Mouse (Mus musculus) heart, embryonic 13.5 days (tissue): ENCODE measurements at regions not wholly inside any gene's neighbourhood (a gene's known extent, or its start where the extent isn't known, plus 50 kb on each side); places are given as distances from the start of the nearest gene placed in this dataset.

Experiments used
- ATAC-seq: fragments of 200-750 bp; cut with Nextera tagmentation; 2 replicates; pipeline ENCODE4 v1.8.0; 2017; ENCODE audit warnings: moderate TSS enrichment; ENCODE audit not compliant: insufficient number of reproducible peaks, low FRiP score, low TSS enrichment; ENCODE audit errors: extremely low read depth
- H3K27ac ChIP-seq: fragments of 300-500 bp; sonication (generic); replicated peaks from 2 replicates; pipeline ENCODE4 v1.5.1; 2015; ENCODE audit warnings: moderate library complexity, mild to moderate bottlenecking, inconsistent platforms
- H3K27me3 ChIP-seq: fragments of 300-500 bp; sonication (generic); replicated peaks from 2 replicates; pipeline ENCODE4 v1.6.1; 2015; ENCODE audit warnings: mild to moderate bottlenecking, inconsistent platforms
- H3K36me3 ChIP-seq: fragments of 300-500 bp; sonication (generic); 2 replicates; pipeline ENCODE4 v1.6.1; 2015; ENCODE audit warnings: mild to moderate bottlenecking, inconsistent platforms
- H3K4me1 ChIP-seq: fragments of 300-500 bp; sonication (generic); 2 replicates; pipeline ENCODE4 v1.6.1; 2015; ENCODE audit warnings: inconsistent platforms
- H3K4me2 ChIP-seq: fragments of 300-500 bp; sonication (generic); 2 replicates; pipeline ENCODE4 v1.6.1; 2015; ENCODE audit warnings: inconsistent platforms, mild to moderate bottlenecking, moderate library complexity
- H3K4me3 ChIP-seq: fragments of 300-500 bp; sonication (generic); 2 replicates; pipeline ENCODE4 v1.5.1; 2015; ENCODE audit warnings: moderate library complexity, mild to moderate bottlenecking, inconsistent platforms
- H3K9ac ChIP-seq: fragments of 300-500 bp; sonication (generic); 2 replicates; pipeline ENCODE4 v1.6.1; 2015; ENCODE audit warnings: inconsistent platforms, mild to moderate bottlenecking, moderate library complexity
- H3K9me3 ChIP-seq: fragments of 300-500 bp; sonication (generic); 2 replicates; pipeline ENCODE4 v1.6.1; 2016; ENCODE audit warnings: inconsistent platforms
- WGBS: fragments of 180-500 bp; shearing (Covaris S2); methylation state at CpG from one replicate; pipeline ENCODE4 v1.1.7; 2015; ENCODE audit warnings: mixed read lengths; 5-methylcytosine and 5-hydroxymethylcytosine counted together

GRCm38 (mm10) chr13:71053361-71054264 is 212.0 kb upstream of the Adamts16 start:
- Histone ChIP-seq H3K4me3 (no peak overlapping the region), H3K27me3 (no peaks in the 10 kb centered on the region), H3K36me3 (no peaks in the 10 kb centered on the region), H3K9ac (no peak overlapping the region), H3K4me2 (no peak overlapping the region), H3K27ac (no peak overlapping the region), H3K4me1 (no peaks in the 10 kb centered on the region), H3K9me3 (no peaks in the 10 kb centered on the region)
- ATAC-seq: no peak
- 82% methylated on average over 21 of the region's 21 CpGs for WGBS

GRCm38 (mm10) chr13:71050646-71051045 is 209.0 kb upstream of the Adamts16 start:
- H3K4me3 ChIP-seq: no peak overlapping the region
- no peak for ATAC-seq
- H3K9ac ChIP-seq: no peak overlapping the region
- WGBS: 44% methylated on average over 13 of the region's 13 CpGs
- no peaks in the 10 kb centered on the region for H3K4me1 ChIP-seq
- H3K27ac ChIP-seq: no peak overlapping the region
- H3K36me3 ChIP-seq: no peaks in the 10 kb centered on the region
- H3K4me2 ChIP-seq: peak overlapping the region; percentile 43
- no peaks in the 10 kb centered on the region for H3K27me3 ChIP-seq
- no peaks in the 10 kb centered on the region for H3K9me3 ChIP-seq

GRCm38 (mm10) chr13:71036000-71036399 is 194.4 kb upstream of the Adamts16 start:
- 82% methylated on average over 8 of the region's 8 CpGs for WGBS
- Histone ChIP-seq H3K27ac (no peak overlapping the region), H3K4me3 (no peak overlapping the region), H3K9me3 (no peaks in the 10 kb centered on the region), H3K9ac (no peak overlapping the region), H3K36me3 (no peaks in the 10 kb centered on the region), H3K4me2 (no peak overlapping the region), H3K27me3 (no peaks in the 10 kb centered on the region), H3K4me1 (no peaks in the 10 kb centered on the region)
- ATAC-seq: no peak

GRCm38 (mm10) chr13:71034926-71035687 is 193.5 kb upstream of the Adamts16 start:
- no peaks in the 10 kb centered on the region for H3K9me3 ChIP-seq
- H3K27ac ChIP-seq: no peak overlapping the region
- H3K4me3 ChIP-seq: no peak overlapping the region
- H3K9ac ChIP-seq: no peak overlapping the region
- no peaks in the 10 kb centered on the region for H3K27me3 ChIP-seq
- no peak for ATAC-seq
- no peak overlapping the region for H3K4me2 ChIP-seq
- 76% methylated on average over 13 of the region's 13 CpGs for WGBS
- H3K36me3 ChIP-seq: no peaks in the 10 kb centered on the region
- no peaks in the 10 kb centered on the region for H3K4me1 ChIP-seq

GRCm38 (mm10) chr13:71008216-71008615 is 166.6 kb upstream of the Adamts16 start:
- Histone ChIP-seq H3K4me1 (no peaks in the 10 kb centered on the region), H3K9ac (no peak overlapping the region), H3K4me2 (no peak overlapping the region), H3K9me3 (no peaks in the 10 kb centered on the region), H3K36me3 (no peaks in the 10 kb centered on the region), H3K27ac (no peak overlapping the region), H3K27me3 (peaks cover 7% of the 10 kb centered on the region; the same call in 1 of the 2 replicates), H3K4me3 (no peak overlapping the region)
- WGBS: 22% methylated on average over 3 of the region's 3 CpGs
- no peak for ATAC-seq

- Histone ChIP-seq H3K4me2 (no peak overlapping the region), H3K4me1 (no peaks in the 10 kb centered on the region), H3K4me3 (no peak overlapping the region), H3K36me3 (no peaks in the 10 kb centered on the region), H3K27me3 (peaks cover 7% of the 10 kb centered on the region; the same call in 1 of the 2 replicates), H3K9me3 (no peaks in the 10 kb centered on the region), H3K27ac (no peak overlapping the region), H3K9ac (no peak overlapping the region)
- 16% methylated on average over 1 of the region's 1 CpGs for WGBS
- ATAC-seq: no peak
These were observed 164.5 kb upstream of the Adamts16 start for GRCm38 (mm10) chr13:71006117-71006516.

DNA sequence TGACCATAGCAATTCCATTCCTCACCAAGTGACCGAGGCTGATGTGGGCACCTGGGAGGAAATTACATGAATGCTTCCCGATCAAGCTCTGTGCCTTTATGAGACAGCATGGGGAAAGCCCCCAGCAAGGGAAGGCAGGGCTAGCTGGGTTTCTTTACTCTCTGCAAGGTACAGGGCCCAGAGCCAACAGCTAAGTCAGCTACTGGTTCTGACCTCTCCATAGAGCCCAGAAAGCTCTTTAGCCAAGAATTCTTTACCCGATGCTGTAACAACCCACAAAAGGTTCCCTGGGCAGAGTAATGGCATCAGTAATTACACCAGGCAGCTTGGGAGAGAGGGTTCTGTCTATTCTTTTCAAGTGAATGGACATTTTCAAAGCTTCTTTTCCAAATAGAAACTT is 161.9 kb upstream of the Adamts16 start:
- no peak for ATAC-seq
- Histone ChIP-seq H3K4me1 (no peaks in the 10 kb centered on the region), H3K27me3 (peaks cover 7% of the 10 kb centered on the region; the same call in 1 of the 2 replicates), H3K9me3 (no peaks in the 10 kb centered on the region), H3K9ac (no peak overlapping the region), H3K4me3 (no peak overlapping the region), H3K4me2 (no peak overlapping the region), H3K36me3 (no peaks in the 10 kb centered on the region), H3K27ac (no peak overlapping the region)
- WGBS: 64% methylated on average over 3 of the region's 3 CpGs

GRCm38 (mm10) chr13:71001278-71001677 is 159.7 kb upstream of the Adamts16 start:
- Histone ChIP-seq H3K27ac (no peak overlapping the region), H3K27me3 (no peaks in the 10 kb centered on the region), H3K4me3 (no peak overlapping the region), H3K9me3 (no peaks in the 10 kb centered on the region), H3K4me2 (no peak overlapping the region), H3K4me1 (no peaks in the 10 kb centered on the region), H3K9ac (no peak overlapping the region), H3K36me3 (no peaks in the 10 kb centered on the region)
- no peak for ATAC-seq
- WGBS: 10% methylated on average over 2 of the region's 2 CpGs

- Histone ChIP-seq H3K36me3 (no peaks in the 10 kb centered on the region), H3K4me3 (no peak overlapping the region), H3K4me2 (no peak overlapping the region), H3K9ac (no peak overlapping the region), H3K27me3 (no peaks in the 10 kb centered on the region), H3K27ac (no peak overlapping the region), H3K4me1 (no peaks in the 10 kb centered on the region), H3K9me3 (no peaks in the 10 kb centered on the region)
- WGBS: 71% methylated on average over 5 of the region's 5 CpGs
- ATAC-seq: no peak
These were observed 158.9 kb upstream of the Adamts16 start for GRCm38 (mm10) chr13:71000422-71001008.

DNA sequence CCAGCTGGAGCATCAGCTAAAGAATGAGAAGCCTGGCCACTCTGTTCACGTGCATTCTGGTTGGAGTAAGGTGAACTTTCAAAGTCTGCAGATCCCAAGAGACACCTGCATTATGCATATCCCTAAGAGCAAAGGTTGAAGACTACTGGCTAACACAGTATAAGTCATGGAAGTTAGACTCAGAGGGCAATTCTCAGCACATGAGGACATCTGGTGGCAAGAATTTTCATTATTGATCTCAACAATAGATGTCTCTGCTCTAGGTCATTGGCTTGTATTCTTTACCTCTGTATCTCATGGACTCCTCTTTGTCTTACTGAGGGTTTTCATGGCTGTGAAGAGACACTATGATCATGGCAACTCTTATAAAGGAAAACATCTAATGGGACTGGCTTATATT is 151.9 kb upstream of the Adamts16 start:
- H3K4me1 ChIP-seq: no peaks in the 10 kb centered on the region
- H3K36me3 ChIP-seq: no peaks in the 10 kb centered on the region
- WGBS: 51% methylated on average over 1 of the region's 1 CpGs

DNA sequence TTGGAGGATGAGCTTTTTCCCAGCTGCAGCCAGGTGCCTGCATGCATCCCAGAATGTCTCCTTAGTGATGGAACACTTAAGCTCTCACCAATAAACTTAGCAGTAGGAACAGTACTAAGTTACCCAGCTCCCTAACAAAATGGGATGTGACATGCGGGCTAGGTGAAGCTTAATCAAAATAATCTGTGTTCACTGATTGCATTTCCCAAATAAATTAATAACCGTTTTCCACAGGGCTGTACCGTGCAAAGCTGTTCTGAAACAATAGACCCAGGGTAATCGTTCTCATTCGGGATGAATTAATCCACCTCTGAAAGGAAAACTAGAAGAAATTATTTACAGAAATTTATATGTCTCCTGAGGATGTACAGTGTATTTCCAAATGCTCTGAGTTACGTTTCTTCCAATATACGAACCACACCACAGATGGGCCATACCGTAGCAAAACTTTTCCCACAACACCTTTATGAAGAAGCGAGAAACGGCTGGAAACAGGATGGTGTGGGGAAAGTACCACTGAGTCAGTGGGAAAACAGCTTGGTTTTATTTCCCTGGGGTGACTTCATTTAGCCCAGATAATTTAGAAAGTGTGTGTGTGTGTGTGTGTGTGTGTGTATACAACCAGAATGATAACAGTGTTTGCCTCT is 148.5 kb upstream of the Adamts16 start:
- ATAC-seq: no peak
- H3K9ac ChIP-seq: no peak overlapping the region
- H3K4me3 ChIP-seq: no peak overlapping the region
- H3K4me2 ChIP-seq: no peak overlapping the region
- WGBS: 82% methylated on average over 10 of the region's 10 CpGs
- H3K27ac ChIP-seq: no peak overlapping the region
- no peaks in the 10 kb centered on the region for H3K36me3 ChIP-seq
- no peaks in the 10 kb centered on the region for H3K9me3 ChIP-seq
- H3K27me3 ChIP-seq: no peaks in the 10 kb centered on the region
- H3K4me1 ChIP-seq: no peaks in the 10 kb centered on the region

More for the DNA sequence above, 151.9 kb upstream of the Adamts16 start:
- Histone ChIP-seq H3K27me3 (no peaks in the 10 kb centered on the region), H3K27ac (no peak overlapping the region), H3K4me3 (no peak overlapping the region), H3K9ac (no peak overlapping the region), H3K9me3 (no peaks in the 10 kb centered on the region), H3K4me2 (no peak overlapping the region)
- ATAC-seq: no peak
